Mouse (Mus musculus) G1E (cell line): ENCODE results near the gene Wt1.

ENCODE experiments used
- CTCF ChIP-seq: IDR thresholded peaks from 2 replicates; pipeline ENCODE4 v1.5.1; 2012; ENCODE audit warnings: low read depth, low read length, inconsistent platforms, mixed read lengths
- GATA1 ChIP-seq: IDR thresholded peaks from 2 replicates; pipeline ENCODE4 v1.6.1; 2012; ENCODE audit warnings: borderline replicate concordance, low read length, inconsistent platforms, mixed read lengths
- TAL1 ChIP-seq: conservative IDR thresholded peaks from 2 replicates; pipeline ENCODE4 v1.6.1; 2012; ENCODE audit warnings: low read depth, low read length, inconsistent platforms, mixed read lengths

- TF ChIP-seq CTCF (no peak), GATA1 (no peak), TAL1 (no peak)
Observed at GRCm38 (mm10) chr2:105122886-105123285, 3.4 kb upstream of the Wt1 start.
